In the genomic region with DNA sequence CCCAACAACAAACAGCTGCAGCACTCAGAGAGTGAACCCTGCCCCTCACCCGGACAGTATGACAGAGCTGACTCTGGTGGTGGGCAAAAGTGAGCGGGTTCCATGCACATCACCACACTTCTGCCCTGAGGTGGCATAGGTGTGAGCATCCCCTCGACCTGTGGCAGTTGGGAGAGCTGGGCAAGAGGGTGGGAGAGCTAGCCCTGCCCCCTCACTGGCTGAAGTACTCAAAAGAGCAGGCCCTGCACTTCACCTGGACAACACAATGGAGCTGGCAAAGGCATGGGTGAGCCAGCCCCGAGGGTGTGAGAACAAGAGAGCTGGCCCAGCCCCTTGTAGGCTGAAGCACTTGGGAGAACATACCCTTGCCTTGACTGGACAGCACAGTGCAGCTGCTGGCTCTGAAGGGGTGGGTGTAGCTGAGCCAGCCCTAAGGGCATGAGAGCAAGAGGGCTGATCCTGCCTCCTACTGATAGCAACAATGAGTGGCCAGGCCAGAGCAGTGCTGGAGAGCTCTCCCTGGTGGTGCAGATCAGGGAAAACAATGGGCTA, we compare ENCODE assay signal across 8 mouse cellular contexts.
DNase-seq lines count a peak whose midpoint lies in the region; ATAC-seq lines count a peak whose summit lies in the region.

No protein-coding gene starts in this region.

- no peak for DNase-seq in kidney, adult 11 months
- peak; percentile 31 for DNase-seq in WW6 (ENCODE audit: low read depth, low spot score)
- no peak for DNase-seq in gastrocnemius, postnatal 36 days
- no peak for DNase-seq in right cerebral cortex, postnatal 14 days
- DNase-seq in limb, embryonic 10.5 days (ENCODE audit: low spot score), result no peak

- H3K4me3 ChIP-seq in kidney, embryonic 16.5 days (ENCODE audit: low read length), result no peak overlapping the region
- H3K4me3 ChIP-seq in embryonic facial prominence, embryonic 13.5 days, result no peak overlapping the region
- no peak overlapping the region for H3K4me3 ChIP-seq in midbrain, embryonic 12.5 days
- no peak overlapping the region for H3K4me3 ChIP-seq in limb, embryonic 10.5 days

- H3K27ac ChIP-seq in kidney, embryonic 16.5 days (ENCODE audit: low read length), result no peak overlapping the region
- H3K27ac ChIP-seq in embryonic facial prominence, embryonic 13.5 days, result no peak overlapping the region
- H3K27ac ChIP-seq in midbrain, embryonic 12.5 days (replicated peaks), result no peak overlapping the region
- no peak overlapping the region for H3K27ac ChIP-seq in limb, embryonic 10.5 days

- H3K4me1 ChIP-seq in kidney, embryonic 16.5 days (ENCODE audit: insufficient read depth, low read length), result no peaks in the 10 kb centered on the region
- H3K4me1 ChIP-seq in embryonic facial prominence, embryonic 13.5 days, result no peaks in the 10 kb centered on the region
- no peaks in the 10 kb centered on the region for H3K4me1 ChIP-seq in midbrain, embryonic 12.5 days
- no peaks in the 10 kb centered on the region for H3K4me1 ChIP-seq in limb, embryonic 10.5 days

- H3K9me3 ChIP-seq in kidney, embryonic 16.5 days (ENCODE audit: low read length), result no peaks in the 10 kb centered on the region
- H3K9me3 ChIP-seq in embryonic facial prominence, embryonic 13.5 days, result no peaks in the 10 kb centered on the region
- no peaks in the 10 kb centered on the region for H3K9me3 ChIP-seq in midbrain, embryonic 12.5 days
- H3K9me3 ChIP-seq in limb, embryonic 10.5 days (replicated peaks), result no peaks in the 10 kb centered on the region

- no peak overlapping the region for H3K9ac ChIP-seq in kidney, embryonic 16.5 days (replicated peaks; ENCODE audit: low read length)
- H3K9ac ChIP-seq in embryonic facial prominence, embryonic 13.5 days, result no peak overlapping the region
- H3K9ac ChIP-seq in midbrain, embryonic 12.5 days (replicated peaks), result no peak overlapping the region

- H3K4me2 ChIP-seq in kidney, embryonic 16.5 days (replicated peaks; ENCODE audit: low read depth, low read length), result no peak overlapping the region
- no peak overlapping the region for H3K4me2 ChIP-seq in embryonic facial prominence, embryonic 13.5 days
- no peak overlapping the region for H3K4me2 ChIP-seq in midbrain, embryonic 12.5 days (replicated peaks)

- H3K36me3 ChIP-seq in kidney, embryonic 16.5 days (ENCODE audit: insufficient read depth, low read length), result no peaks in the 10 kb centered on the region
- H3K36me3 ChIP-seq in embryonic facial prominence, embryonic 13.5 days, result no peaks in the 10 kb centered on the region
- no peaks in the 10 kb centered on the region for H3K36me3 ChIP-seq in midbrain, embryonic 12.5 days
- no peaks in the 10 kb centered on the region for H3K36me3 ChIP-seq in limb, embryonic 10.5 days

- no peaks in the 10 kb centered on the region for H3K27me3 ChIP-seq in kidney, embryonic 16.5 days (ENCODE audit: insufficient read depth, low read length)
- no peaks in the 10 kb centered on the region for H3K27me3 ChIP-seq in embryonic facial prominence, embryonic 13.5 days
- H3K27me3 ChIP-seq in midbrain, embryonic 12.5 days, result no peaks in the 10 kb centered on the region
- no peaks in the 10 kb centered on the region for H3K27me3 ChIP-seq in limb, embryonic 10.5 days (ENCODE audit: low read depth, poor library complexity, severe bottlenecking)

- peak; percentile 49; the same call in 1 of the 2 replicates for ATAC-seq in kidney, embryonic 16.5 days (ENCODE audit: low FRiP score, low TSS enrichment)
- 0 out of 2 replicates have a peak, but pooled peaks have one; percentile 32 for ATAC-seq in embryonic facial prominence, embryonic 13.5 days (ENCODE audit: insufficient number of reproducible peaks, insufficient read depth, low FRiP score, low TSS enrichment, low read depth)
- peak; percentile 77 for ATAC-seq in midbrain, embryonic 12.5 days (ENCODE audit: low FRiP score, low read depth)

- 59% methylated on average over 4 of the region's 4 CpGs for WGBS in kidney, embryonic 16.5 days
- WGBS in embryonic facial prominence, embryonic 13.5 days, result 55% methylated on average over 4 of the region's 4 CpGs
- WGBS in midbrain, embryonic 12.5 days, result 53% methylated on average over 4 of the region's 4 CpGs
- 70% methylated on average over 4 of the region's 4 CpGs for WGBS in limb, embryonic 10.5 days

- intact Hi-C loops in gastrocnemius, postnatal 36 days (cut with DNase I), result no loop called here
